Mouse (Mus musculus) cortical plate, adult 2 months (tissue): ENCODE data around the gene Oser1.

Experiments
- CTCF ChIP-seq: fragments of 200-500 bp; IDR thresholded peaks from 2 replicates; pipeline ENCODE4 v1.5.1; 2011; ENCODE audit warnings: mild to moderate bottlenecking, control low read depth, low read length; ENCODE audit not compliant: insufficient read depth; ENCODE audit errors: extremely low read depth
- POLR2A ChIP-seq: fragments of 200-500 bp; IDR thresholded peaks from 2 replicates; pipeline ENCODE4 v1.6.1; 2011; ENCODE audit warnings: mild to moderate bottlenecking, low read length, control low read depth; ENCODE audit not compliant: insufficient read depth; ENCODE audit errors: extremely low read depth

DNA sequence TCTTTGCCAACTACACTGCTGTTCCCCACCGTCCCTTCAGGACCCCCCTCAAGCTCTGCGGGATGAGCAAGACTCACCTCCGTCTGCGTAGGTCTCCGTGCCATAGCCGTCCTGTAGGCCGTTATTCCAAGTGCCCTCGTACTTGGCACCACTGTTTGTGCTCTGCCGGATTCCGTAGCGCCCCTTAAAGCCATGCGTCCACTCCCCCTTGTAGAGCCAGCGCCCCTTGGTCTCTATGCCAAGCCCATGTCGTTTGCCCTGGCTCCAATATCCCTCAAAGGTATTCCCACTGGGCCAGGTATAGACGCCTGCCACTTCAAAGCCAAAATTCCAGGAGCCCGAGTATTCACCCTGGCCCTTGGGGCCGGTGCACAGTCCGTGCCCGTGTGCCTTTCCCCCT, 27.4 kb downstream of the Oser1 start:
- TF ChIP-seq CTCF = no peak
- TF ChIP-seq POLR2A = no peak
